Mouse (Mus musculus): ENCODE results near the gene Asic2.

DNA sequence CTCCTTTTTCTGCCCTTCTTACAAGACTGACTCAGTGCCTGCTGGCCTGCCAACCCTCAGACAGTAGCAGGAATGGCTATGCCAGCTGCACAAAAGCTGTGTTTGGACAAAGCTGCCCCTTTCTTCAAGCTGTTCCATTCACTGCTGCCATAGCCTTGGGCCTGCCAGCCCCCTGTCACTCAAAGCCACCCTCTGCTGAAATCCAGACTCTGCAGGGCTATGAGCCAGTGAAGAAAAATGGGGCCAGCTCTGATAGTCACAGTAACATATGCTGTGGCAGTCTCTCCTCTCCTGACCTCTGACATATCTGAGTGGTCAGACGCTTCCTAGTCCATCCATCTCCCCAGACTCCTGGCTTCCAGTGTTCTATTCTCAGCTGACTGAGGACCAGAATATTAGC is 200.5 kb downstream of the Asic2 start:
- TF ChIP-seq CTCF (IDR thresholded peaks at IDR 0.05; ENCODE audit: borderline replicate concordance, insufficient read depth, low read depth, low read length), result no peak
- TF ChIP-seq POLR2A (IDR thresholded peaks at IDR 0.05; ENCODE audit: borderline replicate concordance, insufficient read depth, low read length), result no peak
